Mouse (Mus musculus) left cerebral cortex, adult 18-20 months (tissue): ENCODE measurements around the gene Pde4d. TPM values are rescaled to one million over a fixed set of nuclear protein-coding genes. Genes with fewer than 3 reads are reported as not detected.

Source experiments
- DNase-seq, 2 experiments: peaks; one replicate each; pipeline ENCODE4 v3.0.0; 2021 to 2022; ENCODE audit warnings: low spot score in 2 of 2, mixed read lengths in 1 of 2
- long read RNA-seq, 2 experiments: library from polyadenylated mRNA; stranded (forward); transcript quantifications; one replicate each; pipeline ENCODE4 v2.0.0; 2021
- total RNA-seq, 2 experiments: library from RNA; stranded (reverse); gene quantifications; 2 replicates each; pipeline ENCODE4 v1.2.3; 2021

The Pde4d gene
- total RNA-seq: 100 to 1,000 TPM; 107 to 109 TPM
- long read RNA-seq, experiment 1, partial matches to known transcripts: 2 of 28 reads
- long read RNA-seq, experiment 1, other reads (novel, unspliced or antisense): 22 of 28 reads
- long read RNA-seq, experiment 2, partial matches to known transcripts: 0 of 12 reads
- long read RNA-seq, experiment 2, other reads (novel, unspliced or antisense): 9 of 12 reads

- DNase-seq: peak; percentile 6 to 23
Measured at GRCm38 (mm10) chr13:108449116-108450097, at the start of gene Pde4d. Gene Pde4d, plus strand, starts transcription at chr13:108449948.

GRCm38 (mm10) chr13:108403197-108403596, 46.6 kb upstream of the Pde4d start:
- no peak for DNase-seq

DNA sequence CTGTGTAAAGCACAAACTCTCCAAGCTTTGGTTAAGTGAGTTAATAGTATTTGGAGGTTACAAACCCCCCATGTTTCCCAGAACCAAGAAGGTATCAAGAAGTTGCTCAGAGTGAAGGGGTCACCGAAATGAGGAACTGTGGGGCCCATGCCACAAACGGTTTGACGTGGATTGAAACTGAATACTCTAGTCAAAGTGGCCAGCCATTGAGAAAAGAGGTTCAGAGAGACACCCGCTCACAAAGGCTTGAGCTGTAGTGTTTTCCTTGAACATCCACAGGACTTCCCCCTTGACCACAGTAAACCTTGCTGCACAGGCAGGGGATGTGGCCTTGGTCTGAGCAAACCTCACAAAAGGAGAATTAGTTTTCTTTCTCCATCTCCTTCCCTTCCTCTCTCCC, 45.4 kb upstream of the Pde4d start:
- DNase-seq: no peak

- no peak for DNase-seq
Measured at GRCm38 (mm10) chr13:108415464-108415863, 34.3 kb upstream of the Pde4d start.

DNA sequence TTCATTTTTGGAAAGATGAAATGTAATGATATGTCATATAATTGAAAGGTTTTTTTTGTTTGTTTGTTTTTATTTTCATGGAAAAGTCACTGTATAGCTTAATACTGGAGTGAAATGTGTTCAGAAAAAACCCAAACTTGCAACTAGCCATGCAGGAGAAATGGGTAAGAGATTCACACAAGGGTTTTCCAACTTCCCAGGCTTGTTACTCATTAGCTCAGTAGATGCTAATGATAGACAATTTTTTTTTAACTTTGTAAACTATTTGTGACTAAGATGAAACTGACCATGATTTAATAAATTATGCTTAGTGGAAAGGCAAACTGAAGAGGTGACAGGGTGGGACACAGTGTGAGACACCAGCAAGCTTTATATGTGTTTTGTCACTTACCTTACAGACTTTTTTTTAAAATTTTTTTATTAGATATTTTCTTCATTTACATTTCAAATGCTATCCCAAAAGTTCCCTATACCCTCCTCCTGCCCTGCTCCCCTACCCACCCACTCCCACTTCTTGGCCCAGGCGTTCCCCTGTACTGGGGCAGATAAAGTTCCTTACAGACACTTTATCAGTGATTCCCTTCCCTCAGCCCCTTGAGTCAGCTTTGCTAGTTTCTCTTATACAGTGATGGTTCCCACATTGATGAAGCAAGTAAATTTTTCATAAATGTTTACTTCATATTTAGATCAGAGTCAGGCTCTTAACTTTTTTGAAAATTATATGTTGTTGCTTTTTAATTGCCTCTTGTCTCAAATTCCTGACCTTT, 30.8 kb upstream of the Pde4d start:
- no peak for DNase-seq

DNA sequence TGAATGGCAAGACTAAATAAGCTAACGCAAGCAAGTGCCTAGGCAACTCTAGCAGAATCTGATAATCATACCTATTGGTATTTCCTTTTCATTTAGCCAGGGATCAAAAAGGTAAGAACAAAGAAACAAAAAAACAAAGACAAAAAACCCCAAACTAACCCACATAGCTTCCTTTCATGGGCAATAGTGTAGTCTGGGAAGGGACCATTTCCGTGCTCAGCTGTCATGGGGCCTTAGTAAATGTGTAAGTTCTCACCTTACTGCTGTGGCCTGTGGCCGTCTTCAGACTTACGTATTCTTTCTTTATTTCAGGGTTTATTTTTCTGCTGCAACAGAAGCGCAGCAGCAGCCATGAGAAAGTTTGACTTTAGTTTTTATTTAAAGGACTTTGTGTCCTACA, 23.4 kb upstream of the Pde4d start:
- no peak for DNase-seq

GRCm38 (mm10) chr13:108428809-108429208, 20.9 kb upstream of the Pde4d start:
- DNase-seq: no peak

DNA sequence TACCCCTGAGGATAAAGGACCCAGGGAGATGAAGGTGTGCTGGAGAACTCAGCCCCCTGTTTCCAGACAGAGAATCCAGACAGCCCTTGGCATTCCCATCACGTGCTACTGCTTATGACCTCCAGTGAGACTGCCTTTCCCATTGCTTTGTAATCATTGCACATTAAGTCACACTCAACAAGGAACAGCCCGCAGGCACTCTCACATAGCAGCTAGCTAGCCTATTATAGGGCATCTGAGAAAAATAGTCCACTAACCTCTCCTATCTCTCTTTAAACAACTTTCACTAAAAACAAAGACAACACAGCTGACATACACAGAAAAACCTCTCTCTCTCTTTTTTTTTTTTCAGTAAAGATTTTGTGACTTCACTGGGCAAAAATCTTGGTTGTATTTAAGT, 20.1 kb upstream of the Pde4d start:
- DNase-seq: no peak

- no peak for DNase-seq
Measured at GRCm38 (mm10) chr13:108431776-108432175, 18.0 kb upstream of the Pde4d start.

GRCm38 (mm10) chr13:108435687-108436086, 14.1 kb upstream of the Pde4d start:
- DNase-seq: no peak

DNA sequence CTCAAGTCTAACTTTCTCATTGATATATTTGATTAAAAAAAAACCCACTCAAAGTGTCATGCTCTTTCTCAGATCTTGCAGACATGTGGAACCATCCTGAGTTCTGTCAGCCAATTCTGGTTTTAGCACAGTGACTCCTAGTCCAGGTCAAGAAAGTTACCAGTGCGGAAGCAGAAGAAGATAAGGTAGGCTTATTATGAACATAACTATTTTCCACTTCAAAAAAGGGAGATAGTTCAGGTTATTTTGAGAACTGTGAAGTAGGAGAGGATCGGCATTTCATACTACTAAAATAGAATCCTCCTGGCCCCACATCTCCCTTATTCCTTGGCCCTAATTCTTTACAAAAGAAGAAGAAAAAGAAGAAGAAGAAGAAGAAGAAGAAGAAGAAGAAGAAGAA, 12.3 kb upstream of the Pde4d start:
- no peak for DNase-seq

GRCm38 (mm10) chr13:108439012-108439411, 10.7 kb upstream of the Pde4d start:
- no peak for DNase-seq

DNA sequence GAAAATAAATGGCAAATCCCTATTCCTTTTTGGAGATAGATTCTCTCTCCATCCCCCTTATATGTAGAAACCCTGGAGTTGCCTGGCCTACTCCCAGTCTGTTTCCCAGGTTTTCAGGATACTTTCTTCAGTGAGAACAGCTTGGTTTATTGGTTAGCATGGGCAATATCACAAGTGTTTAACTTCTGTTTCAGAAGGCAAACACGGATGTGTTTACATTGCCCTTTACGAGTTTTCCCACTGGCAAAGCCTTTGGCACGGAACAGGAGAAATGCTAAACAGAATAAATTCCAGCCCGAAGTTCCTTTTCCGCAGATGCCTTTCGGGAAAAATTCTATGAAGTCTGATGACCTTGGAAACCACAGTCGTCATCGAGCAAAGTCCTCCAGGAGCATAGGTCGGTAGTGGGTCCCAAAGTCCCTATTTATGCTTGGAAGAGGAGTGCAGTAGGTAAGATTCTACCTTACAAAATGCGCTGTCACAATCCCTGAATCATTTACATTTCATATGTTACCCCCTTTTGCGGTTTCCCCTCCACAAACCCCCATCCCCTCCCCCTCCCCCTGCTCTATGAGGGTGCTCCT, 1.3 kb upstream of the Pde4d start:
- DNase-seq: no peak

DNA sequence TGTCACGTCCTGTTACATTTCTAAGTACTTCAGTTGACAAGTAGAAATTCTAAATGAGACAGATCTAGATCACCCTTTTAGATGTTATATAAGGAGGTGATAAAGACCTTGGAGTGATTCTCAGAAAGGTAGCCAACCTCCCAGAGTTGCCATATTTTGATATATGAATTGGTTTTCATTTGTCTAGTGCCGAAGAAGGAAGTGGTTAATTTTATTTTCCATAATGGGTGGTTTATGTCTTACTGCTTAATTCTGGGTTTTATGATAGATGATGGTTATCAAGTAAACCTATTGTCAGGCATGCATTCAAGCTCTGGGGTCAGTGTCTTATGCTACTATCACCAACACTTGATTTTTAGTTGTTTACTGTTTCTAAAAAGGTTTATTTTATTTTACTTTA, 1.4 kb downstream of the Pde4d start:
- DNase-seq: no peak

- DNase-seq: no peak
Measured at GRCm38 (mm10) chr13:108453064-108453919, 3.5 kb downstream of the Pde4d start.

- no peak for DNase-seq
Measured at GRCm38 (mm10) chr13:108462518-108462917, 12.8 kb downstream of the Pde4d start.

DNA sequence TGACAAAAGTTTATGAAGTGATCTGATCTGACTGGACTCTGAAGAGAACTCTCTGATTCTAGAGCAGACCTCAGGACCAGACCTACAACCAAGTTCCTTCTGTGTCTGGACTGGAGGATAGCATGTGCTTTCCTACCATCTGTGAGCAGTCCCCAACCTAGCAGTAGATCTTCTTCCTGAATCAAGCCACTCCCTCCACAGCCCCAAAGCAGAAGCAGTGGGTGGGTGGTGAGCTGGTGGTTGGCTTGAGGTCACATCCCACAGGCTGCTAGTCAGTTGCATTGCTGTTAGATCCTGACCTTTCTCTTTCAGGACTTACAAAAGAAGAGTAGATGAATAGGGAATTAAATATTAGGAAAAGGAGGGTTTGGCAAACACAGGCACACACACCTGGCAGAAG, 16.0 kb downstream of the Pde4d start:
- no peak for DNase-seq

DNA sequence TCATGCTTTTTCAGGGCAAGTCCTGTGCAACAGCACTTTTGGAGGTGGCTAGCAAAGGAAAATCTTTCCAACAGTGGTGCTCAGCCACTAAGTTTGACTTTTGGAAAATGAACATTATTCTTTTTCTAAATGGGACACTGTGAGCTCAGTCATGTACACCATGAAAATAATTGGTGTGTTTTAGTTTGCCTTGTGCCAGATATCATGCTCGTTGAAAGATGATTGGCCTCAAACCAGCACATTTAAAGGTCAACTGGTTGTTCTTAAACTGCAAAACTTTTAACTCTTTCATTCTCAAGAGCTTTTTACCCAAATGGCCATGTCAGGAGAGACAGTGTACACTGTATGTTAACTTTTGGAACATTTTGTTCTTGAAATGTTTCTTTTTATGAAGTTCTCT, 17.3 kb downstream of the Pde4d start:
- DNase-seq: no peak

GRCm38 (mm10) chr13:108480451-108480850, 30.7 kb downstream of the Pde4d start:
- no peak for DNase-seq

- no peak for DNase-seq
Measured at GRCm38 (mm10) chr13:108485036-108485435, 35.3 kb downstream of the Pde4d start.
